Mouse (Mus musculus): ENCODE measurements around the gene Zdbf2.
"Not testable (repeated sequence)": the region's sequence is repeated elsewhere in the genome, so short reads cannot be mapped to it uniquely, and the experiment has no call there.

The Zdbf2 gene

DNA sequence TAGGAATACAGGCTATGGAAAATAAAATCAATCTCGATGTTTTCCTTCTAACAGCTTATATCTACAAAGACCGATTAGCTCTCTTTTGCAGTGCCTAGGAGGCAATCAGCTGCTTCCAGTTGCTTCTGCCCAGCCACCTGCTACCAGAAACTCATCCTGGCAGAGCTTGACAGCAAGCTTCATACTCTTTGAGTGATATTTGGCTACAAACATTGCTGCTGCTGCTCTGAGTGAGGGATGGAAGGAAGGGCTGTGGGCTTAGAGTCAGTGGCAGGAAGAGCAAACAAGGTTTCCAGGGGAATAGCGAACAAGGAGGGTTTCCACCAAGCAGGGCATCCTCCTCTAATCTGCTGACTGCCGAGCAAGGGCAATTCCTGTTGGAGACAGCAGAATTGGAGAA is 7.6 kb upstream of the Zdbf2 start:
- in situ Hi-C loops (cut with MboI), result no loop called here

DNA sequence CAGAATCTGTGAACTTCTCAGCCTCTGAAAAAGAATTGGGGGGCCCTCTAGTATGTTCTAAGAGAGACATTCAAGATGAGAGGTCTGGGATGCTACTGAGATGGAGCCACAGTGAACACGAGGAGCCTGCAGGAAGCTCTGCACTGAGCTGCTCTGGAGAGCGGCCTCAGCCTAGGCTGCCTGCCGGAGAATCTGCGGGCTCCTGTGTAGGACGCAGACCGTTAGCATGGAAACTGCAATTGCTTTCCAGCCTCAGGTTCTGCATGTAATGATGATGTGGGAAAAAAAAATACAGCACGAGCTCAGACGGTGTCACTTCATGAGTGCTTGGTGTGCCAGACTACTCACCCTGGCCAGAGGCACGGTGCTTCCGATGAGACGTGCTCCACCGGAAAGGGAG is 6.9 kb upstream of the Zdbf2 start:
- in situ Hi-C loops (cut with MboI), result no loop called here

GRCm38 (mm10) chr1:63266716-63267115 is 6.3 kb upstream of the Zdbf2 start:
- in situ Hi-C loops (cut with MboI), result no loop called here

GRCm38 (mm10) chr1:63272125-63272675 is 865 bp upstream of the Zdbf2 start:
- in situ Hi-C loops (cut with MboI), result no loop called here

DNA sequence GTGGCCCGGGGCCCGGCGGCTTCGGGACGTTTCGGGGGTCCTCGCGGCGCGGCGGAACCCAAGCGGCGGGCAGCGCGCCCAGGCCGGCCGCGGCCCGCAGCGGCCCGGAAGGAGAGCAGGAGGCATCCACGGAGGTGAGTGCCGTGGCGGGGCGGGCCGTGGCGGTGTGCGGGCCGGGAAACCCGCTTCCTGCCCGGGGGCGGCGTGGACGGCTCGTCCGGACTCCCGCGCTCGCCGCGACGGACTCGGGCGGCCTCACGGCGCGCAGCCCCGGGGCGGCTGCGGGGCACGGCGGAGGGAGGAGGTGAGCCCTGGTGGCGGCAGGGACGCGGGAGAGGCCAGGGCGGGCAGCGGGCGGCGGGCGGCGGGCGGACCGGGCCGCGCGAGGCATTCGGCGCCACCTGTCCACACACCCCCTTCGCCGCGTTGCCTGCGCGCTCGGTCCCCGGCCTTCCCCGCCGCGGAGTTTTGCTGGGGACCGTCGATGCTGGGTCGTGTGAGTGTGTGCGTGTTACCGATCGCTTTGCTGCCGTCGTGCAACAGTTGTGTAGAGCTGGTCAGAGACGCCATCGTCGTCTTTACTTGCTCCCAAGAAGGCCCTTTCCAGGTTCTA is 380 bp downstream of the Zdbf2 start:
- in situ Hi-C loops (cut with MboI), result no loop called here

- in situ Hi-C loops (cut with MboI), result no loop called here
Measured at GRCm38 (mm10) chr1:63274046-63274730, 1.1 kb downstream of the Zdbf2 start.

GRCm38 (mm10) chr1:63278106-63278505 is 5.0 kb downstream of the Zdbf2 start:
- in situ Hi-C loops (cut with MboI), result no loop called here

DNA sequence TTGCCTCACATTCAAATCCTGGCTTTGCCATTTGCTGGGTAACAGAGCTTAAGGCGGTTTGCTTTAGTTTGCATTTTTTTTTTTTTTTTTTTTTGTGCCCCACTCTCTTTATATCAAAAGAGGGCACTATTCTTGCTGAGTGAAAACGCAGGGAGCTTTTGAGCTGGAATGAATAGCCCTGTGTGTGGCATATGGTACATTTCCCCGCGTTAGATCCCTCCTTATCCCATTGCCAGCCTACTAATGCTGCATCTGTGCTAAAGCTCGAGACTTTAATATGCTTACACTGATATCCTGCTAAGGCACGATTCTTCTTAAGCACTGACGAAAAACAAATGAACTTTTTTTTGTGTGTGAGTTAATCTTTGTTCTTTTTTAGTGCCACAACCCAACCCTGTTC is 20.9 kb downstream of the Zdbf2 start:
- in situ Hi-C loops (cut with MboI), result no loop called here

DNA sequence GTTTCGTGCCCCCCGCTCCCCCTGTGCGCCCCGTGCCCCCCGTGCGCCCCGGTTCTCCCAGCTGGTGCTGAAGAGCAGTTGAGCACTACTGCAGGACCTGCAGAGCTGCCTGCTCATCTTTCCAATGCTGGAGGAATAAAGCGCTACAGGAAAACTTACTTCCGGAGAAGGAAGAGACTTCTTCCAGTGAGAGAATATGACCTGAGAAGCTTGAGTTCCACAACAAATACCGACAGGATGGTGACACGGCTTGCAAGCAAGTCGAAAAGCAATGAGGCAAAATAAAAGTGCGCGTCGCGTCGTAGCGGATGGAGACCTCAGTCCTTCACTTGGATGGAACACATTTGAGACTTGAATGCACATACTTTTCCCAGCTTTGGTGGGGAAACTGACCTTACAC is 36.6 kb downstream of the Zdbf2 start:
- in situ Hi-C loops (cut with MboI), result no loop called here

- in situ Hi-C loops (cut with MboI), result not testable (repeated sequence)
Measured at GRCm38 (mm10) chr1:63323565-63324132, 50.6 kb downstream of the Zdbf2 start.

All from mature B cell (primary cell).